Mouse (Mus musculus): Measurements from ENCODE around the gene Scd2.

The Scd2 gene

GRCm38 (mm10) chr19:44295741-44296140, 2.3 kb downstream of the Scd2 start:
- peak; percentile 87 to 96 for DNase-seq (ENCODE audit: inconsistent age in 2 of 2, low spot score in 1 of 2)

- no peak for DNase-seq (ENCODE audit: inconsistent age in 2 of 2, low spot score in 1 of 2)
Observed at GRCm38 (mm10) chr19:44296186-44296585, 2.7 kb downstream of the Scd2 start.

- peak; percentile 41 to 67 for DNase-seq (ENCODE audit: inconsistent age in 2 of 2, low spot score in 1 of 2)
Observed at GRCm38 (mm10) chr19:44297068-44297760, 3.7 kb downstream of the Scd2 start.

DNA sequence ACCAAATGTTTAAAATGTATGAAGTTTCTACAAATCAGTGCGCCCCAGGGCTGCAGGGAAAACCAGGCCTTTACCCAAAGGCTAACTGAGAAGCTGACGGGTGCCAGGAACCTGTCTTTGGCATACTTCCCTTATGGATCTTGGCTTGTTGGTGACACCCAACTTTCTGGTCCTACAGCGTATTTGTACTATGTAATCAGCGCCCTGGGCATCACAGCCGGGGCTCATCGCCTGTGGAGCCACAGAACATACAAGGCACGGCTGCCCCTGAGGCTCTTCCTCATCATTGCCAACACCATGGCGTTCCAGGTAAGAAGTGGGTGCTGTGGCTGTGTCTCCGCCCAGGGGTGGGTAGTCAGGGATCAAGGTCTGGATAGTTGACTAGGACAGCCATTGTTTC, 4.4 kb downstream of the Scd2 start:
- peak in 1 of 2 experiments; percentile 67 for DNase-seq (ENCODE audit: inconsistent age in 2 of 2, low spot score in 1 of 2)

DNA sequence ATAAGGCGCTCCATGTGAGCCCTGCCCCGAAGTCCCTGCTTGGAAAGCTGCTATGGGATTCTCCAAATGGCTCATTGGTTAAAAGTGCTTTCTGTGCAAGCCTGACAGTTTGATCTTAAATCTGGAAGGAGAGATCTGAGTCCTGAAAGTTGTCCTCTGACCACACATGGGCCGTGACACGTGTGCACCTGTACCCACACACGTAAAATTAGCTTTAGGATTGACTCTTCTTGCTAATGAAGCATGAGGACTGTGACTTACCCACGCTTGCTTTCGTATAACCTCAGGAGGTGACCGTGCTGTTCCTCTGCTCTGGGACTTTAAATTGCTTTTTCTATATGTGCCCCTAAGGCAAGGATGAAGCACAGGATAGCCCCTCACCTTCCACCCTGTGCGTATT, 5.6 kb downstream of the Scd2 start:
- DNase-seq (ENCODE audit: inconsistent age in 2 of 2, low spot score in 1 of 2) = peak in 1 of 2 experiments; percentile 58

- no peak for DNase-seq (ENCODE audit: inconsistent age in 2 of 2, low spot score in 1 of 2)
Observed at GRCm38 (mm10) chr19:44299902-44300301, 6.4 kb downstream of the Scd2 start.

DNA sequence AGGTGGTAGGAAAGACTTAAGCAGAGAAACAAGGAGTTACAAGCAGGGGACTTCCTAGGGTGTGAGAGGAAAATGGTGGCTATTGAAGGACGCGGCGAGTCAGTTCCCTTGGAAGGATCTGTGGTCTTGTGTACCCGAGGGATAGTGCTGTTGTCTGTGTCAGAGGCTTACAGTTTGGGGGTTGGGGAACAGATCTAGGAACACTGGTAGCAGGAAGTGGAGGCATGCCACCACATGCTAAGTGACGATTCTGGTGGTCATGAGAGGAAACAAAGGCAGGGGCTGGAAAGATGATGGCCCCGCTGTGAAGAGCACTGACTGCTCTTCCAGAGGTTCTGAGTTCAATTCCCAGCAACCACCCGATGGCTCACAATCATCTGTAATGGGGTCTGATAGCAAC, 7.0 kb downstream of the Scd2 start:
- peak in 1 of 2 experiments; percentile 53 for DNase-seq (ENCODE audit: inconsistent age in 2 of 2, low spot score in 1 of 2)

- DNase-seq (ENCODE audit: inconsistent age in 2 of 2, low spot score in 1 of 2) = peak; percentile 43 to 77
Observed at GRCm38 (mm10) chr19:44301176-44301575, 7.7 kb downstream of the Scd2 start.

- DNase-seq (ENCODE audit: inconsistent age in 2 of 2, low spot score in 1 of 2) = peak in 1 of 2 experiments; percentile 6
Observed at GRCm38 (mm10) chr19:44301671-44302305, 8.3 kb downstream of the Scd2 start.

DNA sequence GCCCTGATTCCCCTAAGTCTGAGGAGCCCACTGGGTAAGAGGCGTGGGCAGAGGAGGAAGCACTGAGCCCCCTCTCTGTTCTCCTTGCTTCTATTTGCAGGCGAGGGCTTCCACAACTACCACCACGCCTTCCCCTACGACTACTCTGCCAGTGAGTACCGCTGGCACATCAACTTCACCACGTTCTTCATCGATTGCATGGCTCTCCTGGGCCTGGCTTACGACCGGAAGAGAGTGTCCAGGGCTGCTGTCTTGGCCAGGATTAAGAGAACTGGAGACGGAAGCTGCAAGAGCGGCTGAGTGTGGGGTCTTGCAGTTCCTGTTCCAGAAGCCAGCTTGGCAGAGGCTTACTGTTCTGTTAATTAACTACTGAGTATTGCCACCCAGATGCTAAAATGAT, 9.4 kb downstream of the Scd2 start:
- DNase-seq (ENCODE audit: inconsistent age in 2 of 2, low spot score in 1 of 2) = peak; percentile 29 to 55

GRCm38 (mm10) chr19:44303502-44303901, 10.0 kb downstream of the Scd2 start:
- peak in 1 of 2 experiments; percentile 29 for DNase-seq (ENCODE audit: inconsistent age in 2 of 2, low spot score in 1 of 2)

- peak in 1 of 2 experiments; percentile 15 for DNase-seq (ENCODE audit: inconsistent age in 2 of 2, low spot score in 1 of 2)
Observed at GRCm38 (mm10) chr19:44304419-44304818, 10.9 kb downstream of the Scd2 start.

- DNase-seq (ENCODE audit: inconsistent age in 2 of 2, low spot score in 1 of 2) = peak in 1 of 2 experiments; percentile 17
Observed at GRCm38 (mm10) chr19:44304851-44305510, 11.5 kb downstream of the Scd2 start.

DNA sequence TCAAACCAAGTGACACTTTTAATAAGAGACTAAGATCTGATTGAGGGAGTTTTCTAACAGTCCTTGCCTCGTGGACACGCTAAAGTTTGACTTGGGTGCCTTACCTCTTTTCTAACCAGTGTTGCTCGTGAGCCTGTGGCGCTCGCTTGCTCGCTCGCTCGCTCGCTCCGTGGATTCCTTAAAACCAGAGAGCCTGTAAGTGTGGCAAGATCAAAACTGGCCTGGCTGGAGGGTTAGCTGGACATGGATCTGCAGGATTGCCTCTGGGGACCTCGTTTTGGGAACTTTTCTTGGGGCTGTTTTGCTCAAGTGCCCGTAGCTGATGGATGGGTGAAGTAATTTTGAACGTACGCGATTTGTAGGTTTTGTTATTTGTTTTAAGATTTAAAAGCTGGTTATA, 12.2 kb downstream of the Scd2 start:
- DNase-seq (ENCODE audit: inconsistent age in 2 of 2, low spot score in 1 of 2) = no peak

DNA sequence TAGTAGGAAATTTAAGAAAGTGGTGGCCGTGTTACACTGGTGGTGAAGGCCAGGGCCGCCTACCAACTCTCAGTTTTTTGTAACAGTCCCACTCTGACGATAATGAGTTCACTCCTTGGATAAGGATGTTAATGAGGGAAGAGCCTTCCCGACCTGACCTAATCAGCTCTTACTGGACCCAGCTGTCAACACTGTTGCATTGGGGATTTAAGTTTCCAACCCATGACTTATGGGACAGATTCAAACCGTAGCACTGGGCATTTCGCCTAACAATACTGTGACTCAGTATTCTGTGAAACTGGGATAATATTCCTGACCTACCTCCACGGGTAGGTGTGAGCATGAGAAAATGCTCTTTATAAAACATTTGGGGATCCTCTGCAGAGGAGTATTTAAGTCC, 12.7 kb downstream of the Scd2 start:
- DNase-seq (ENCODE audit: inconsistent age in 2 of 2, low spot score in 1 of 2) = peak in 1 of 2 experiments; percentile 78

- DNase-seq (ENCODE audit: inconsistent age in 2 of 2, low spot score in 1 of 2) = peak; percentile 14 to 64
Observed at GRCm38 (mm10) chr19:44307101-44307914, 13.8 kb downstream of the Scd2 start.

DNA sequence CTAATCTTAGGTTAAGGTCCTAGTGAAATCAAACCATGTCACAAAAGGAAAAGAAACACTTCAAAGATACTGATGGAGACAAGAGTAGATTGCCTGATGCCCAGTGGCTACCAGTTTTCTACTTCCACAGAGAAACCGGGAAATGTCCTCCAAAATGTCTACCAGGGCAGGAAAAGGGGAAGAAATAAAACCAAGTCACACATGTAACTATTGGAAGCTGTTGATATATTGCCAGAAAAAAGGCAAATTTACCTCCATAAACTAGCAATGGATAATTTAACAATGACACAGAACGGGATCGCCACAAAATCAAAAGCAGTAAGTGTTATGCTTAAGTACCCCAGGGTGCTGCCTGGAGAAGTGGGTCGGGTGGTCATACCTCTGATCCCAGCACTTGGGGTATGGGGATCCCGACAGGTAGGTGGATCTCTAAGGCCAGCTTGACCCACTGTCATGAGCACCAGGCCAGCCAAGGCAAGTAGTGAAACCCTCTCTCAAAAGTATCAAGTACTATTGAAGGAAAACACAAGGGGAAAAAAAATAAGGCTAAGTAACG, 14.5 kb downstream of the Scd2 start:
- peak in 1 of 2 experiments; percentile 13 for DNase-seq (ENCODE audit: inconsistent age in 2 of 2, low spot score in 1 of 2)

GRCm38 (mm10) chr19:44308611-44309246, 15.3 kb downstream of the Scd2 start:
- peak in 1 of 2 experiments; percentile 2 for DNase-seq (ENCODE audit: inconsistent age in 2 of 2, low spot score in 1 of 2)

DNA sequence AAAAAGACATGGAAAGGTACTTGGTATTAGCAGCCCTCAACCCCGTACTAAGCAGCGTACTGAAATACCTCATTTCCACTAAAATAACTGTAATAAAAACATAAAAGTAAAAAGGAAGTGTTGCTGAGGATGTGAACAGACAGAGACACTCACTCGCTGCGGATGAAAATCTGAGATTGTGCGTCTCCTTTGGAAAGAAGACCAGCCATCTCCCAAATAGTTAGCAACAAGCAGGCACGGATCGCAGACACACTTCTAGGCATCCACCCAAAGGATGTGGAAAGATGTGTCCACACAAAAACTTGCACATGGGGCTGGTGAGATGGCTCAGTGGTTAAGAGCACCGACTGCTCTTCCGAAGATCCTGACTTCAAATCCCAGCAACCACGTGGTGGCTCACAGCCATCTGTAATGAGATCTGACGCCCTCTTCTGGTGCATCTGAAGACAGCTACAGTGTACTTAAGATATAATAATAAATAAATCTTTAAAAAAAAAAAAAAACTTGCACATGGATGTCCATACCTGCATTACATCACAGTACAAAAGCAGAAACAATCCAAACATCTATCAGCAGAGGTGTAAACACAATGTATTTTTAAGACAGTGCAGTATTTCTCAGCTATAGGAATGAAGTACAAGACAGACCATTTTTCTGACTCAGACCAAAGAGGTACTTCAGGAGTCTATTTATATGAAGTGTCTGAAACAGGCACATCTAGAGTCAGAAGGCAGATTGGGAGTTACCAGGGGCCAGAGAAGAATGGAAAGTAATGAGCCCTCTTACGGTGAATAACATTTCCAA, 16.1 kb downstream of the Scd2 start:
- no peak for DNase-seq (ENCODE audit: inconsistent age in 2 of 2, low spot score in 1 of 2)
